Mouse (Mus musculus): ENCODE measurements around the gene Prrx2.
A peak's percentile ranks its signal among the peaks of the same experiment; 100 is the strongest.

Gene Prrx2

DNA sequence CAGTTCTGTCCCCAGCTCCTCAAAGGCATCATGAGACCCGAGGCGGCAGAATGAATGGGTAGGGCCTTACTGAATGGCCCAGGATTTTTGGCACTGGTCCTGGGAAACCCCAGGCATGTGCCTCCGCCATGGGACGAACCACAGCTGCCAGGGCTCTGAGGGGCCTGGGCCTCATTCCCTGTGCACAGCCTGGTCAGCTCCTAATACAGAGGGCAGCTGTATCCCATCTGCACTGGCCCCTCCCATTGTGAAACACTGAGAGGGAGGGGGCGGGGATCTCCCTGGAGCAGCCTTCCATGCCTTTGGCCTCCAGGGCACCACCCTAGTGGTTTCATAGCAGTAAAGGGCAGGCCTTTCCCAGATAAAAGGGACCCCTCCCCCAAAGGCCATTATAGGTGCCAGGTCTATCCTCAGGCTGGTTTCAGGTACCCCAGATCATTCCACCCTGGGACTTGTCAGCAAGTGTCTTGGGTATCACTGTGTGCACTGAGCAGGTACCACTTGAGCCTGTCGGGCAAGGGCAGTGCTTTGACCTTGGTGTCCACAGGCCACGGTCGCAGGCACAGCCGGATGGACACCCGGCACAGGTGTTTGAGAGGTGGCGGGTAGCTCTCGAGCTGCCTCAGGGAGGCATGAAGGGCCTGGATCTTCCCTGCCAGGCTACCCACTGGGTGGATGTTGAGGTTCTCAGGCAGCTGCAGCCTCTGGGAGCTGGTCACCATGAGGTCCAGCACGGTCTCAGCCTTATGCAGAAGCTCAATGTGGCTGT, 11.2 kb upstream of the Prrx2 start:
- DNase-seq = peak; percentile 74

DNA sequence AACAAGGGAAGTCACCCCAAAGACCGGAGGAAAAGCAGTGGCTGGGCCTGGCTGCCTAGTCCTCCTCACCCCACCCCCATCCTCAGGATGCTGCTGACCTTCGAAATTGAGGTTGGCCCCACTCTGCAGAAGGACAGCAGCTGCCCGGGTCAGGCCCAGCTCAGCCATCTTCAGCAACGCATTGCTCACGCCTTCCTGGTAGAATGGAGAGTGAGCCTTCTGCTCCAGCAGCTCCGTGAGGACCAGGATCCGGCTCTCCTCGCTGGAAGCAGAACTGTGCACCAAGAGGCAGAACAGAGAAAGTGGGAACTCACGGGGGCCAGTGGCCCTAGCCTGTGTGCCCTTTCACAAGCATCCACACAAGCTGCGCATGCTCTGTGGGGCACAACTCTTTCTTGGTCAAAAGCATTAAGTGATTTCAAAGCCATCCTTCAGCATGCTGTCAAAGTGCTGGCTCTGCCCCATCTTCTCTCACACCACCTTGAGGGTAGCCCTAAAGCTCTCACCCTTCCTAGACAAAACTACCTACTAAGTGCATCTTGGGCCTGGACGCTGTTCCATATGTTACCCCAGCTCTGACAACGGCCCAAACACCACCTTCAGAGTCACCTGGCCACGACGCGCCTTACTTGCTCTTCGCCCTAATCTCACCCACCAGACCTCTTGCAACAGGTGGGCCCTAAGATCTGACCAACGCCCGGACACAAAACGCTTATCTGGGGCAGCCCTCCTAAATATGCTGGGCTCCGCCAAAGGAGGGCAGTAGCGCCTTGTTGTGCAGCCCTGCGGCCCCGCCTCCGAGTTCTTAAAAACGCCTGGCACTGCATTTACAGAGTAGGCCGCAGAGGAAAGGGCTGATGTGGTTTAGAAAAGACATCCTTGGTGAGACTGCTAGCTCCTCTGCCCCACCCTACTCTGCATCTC, 7.7 kb upstream of the Prrx2 start:
- DNase-seq = peak; percentile 61

DNA sequence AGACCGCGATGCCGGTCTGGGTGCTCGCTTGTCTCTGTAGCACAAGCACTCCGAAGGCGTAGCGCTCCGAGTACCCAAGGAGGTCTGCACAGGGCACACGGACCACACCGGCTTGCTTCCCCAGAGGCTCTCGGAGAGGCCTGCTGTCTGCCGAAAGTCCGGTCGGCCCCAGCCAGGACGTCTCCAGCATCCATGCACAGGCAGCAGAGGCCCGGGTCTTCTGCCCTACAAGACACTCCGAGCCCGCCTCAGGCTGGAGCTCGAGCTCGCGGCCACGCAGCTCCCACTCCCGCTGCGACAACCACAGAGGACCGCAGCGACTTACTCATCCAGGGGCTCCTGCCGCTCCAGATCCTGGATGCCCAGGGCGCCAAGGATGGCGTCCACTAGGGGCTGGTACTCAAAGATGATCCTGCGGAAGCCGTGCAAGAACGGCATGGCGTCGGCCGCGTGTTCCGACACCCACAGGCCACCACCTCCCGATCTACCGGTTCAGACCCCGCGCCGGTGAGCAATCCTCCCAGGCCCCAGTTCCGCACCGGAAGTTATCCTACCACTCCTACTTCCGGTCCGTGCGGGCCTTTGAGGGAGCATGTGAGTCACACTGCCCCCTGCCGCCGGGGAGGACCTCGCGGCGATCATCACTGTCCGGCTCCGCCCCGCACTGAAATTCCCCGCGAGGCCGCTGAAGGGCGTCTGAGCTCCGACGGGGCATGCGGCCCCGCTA, 6.9 kb upstream of the Prrx2 start:
- DNase-seq = peak; percentile 91

DNA sequence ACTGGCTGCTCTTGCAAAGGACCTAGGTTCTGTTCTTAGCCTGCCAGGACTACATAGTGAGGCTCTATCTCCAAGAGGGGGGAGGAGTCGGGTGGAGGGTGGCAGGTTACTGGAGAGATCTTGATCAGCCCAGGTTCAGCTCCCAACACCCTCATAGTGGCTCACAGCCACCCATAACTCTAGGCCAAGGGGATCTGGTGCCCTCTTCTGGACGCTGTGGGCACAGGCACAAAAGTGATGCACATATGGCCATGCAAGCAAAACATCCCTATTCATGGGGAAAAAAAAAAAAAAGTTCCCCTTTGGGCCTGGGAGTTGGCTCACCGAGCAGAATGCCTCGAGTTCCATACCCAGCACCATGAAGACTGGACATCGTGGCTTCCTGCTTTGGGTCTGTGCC, 5.5 kb upstream of the Prrx2 start:
- DNase-seq = no peak

DNA sequence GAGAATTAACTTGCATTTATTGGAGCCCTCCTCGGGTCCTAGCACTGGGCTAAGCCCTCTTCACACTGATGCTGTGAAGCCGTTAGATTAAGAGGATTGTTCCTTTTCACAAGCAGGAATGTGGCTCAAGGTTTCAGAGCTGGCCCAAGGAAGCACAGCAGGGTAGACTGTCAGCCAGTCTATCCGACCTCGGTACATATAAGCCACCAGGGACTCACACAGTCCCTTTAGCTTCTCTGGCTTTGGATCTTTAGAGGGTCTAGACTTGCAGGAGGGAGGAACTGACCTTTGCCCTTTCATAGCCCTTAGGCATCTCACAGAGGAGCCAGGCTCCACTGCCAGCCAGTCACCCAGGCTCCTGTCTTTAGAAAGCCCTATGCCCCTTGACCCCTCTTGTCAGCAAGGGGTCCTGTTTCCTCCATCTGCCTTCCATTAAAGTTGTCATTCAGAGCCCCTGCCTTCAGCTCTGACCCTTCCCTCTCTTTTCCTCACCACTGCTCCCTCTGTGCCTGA, 4.4 kb upstream of the Prrx2 start, which contains the start of gene Asb6:
Asb6 (minus strand) TSS at position 51 of the 513 bp plus-strand sequence.
- DNase-seq = no peak

DNA sequence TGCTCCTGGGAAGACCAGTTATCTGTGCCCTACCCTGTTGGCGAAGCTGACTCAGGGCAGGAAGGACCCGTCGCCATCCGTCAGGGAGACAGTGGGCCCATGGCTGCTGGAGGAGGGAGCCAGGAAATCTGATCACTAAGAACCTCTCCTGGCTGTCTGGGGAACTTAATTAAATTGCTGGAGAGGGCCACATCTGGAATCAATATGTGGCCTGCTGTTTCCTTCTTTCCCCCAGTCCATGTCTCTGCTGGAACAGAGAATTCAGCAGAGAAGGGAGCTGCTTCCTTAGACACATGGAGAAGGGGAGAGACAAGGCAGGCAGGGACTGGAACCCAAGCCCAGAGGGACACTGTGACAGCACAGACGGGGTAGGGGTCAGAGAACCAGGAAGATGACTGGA, 1.1 kb upstream of the Prrx2 start:
- DNase-seq = no peak

DNA sequence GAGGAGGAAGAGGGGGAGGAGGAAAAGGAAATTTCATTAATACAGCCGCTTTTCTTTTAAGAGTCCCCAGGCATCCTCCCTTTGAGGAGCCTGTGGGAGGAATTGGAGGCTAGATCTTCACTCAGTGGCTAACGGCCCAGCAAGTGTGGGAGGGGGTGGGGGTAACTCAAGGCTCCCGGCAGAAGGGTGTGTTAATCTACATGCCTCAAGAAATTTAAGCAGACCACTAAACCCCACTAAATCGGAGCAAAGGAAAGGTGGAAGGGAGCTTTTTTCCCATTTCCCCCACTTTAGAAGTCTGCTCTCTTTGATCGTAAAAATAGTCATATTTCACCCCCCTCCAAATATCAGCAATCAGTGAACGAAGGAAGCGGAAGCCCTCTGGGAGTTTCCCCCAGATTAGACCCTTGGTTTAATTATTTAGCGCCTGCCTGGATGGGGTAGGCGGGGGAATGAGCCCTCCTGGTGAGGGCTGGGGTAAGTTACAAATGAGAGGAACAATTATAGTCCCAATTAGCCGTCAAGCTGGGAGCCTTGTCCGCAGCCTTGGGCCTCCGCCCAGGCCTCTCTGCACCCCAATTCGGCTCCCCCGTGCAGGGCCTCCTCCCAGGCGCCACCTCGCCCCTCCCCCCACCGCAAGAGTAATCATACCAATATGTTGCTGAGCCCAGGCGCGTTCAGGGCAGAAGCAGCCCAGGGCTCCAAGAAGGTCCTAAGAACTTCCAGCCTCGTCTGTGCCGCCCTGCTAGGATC, 1.6 kb downstream of the Prrx2 start:
- no peak for DNase-seq

DNA sequence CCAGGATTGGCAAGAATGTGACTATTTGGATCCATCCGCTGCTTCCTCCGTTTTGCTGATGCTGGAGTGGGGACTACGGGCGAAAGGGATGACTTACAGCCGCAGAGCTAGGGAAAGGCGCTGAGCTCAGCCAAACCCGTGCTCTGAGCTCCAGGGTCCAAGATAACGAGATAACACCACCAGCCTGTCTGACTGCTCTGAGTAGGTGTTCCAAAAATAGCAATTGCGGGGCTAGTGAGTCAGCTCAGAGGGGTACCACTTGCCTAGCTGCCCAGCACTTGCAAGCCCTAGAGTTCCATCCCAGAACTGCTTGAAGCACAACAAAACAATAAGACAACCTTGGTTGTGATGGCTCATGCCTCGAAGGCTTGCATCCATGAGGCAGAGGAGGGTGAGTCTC, 7.8 kb downstream of the Prrx2 start:
- DNase-seq = no peak

DNA sequence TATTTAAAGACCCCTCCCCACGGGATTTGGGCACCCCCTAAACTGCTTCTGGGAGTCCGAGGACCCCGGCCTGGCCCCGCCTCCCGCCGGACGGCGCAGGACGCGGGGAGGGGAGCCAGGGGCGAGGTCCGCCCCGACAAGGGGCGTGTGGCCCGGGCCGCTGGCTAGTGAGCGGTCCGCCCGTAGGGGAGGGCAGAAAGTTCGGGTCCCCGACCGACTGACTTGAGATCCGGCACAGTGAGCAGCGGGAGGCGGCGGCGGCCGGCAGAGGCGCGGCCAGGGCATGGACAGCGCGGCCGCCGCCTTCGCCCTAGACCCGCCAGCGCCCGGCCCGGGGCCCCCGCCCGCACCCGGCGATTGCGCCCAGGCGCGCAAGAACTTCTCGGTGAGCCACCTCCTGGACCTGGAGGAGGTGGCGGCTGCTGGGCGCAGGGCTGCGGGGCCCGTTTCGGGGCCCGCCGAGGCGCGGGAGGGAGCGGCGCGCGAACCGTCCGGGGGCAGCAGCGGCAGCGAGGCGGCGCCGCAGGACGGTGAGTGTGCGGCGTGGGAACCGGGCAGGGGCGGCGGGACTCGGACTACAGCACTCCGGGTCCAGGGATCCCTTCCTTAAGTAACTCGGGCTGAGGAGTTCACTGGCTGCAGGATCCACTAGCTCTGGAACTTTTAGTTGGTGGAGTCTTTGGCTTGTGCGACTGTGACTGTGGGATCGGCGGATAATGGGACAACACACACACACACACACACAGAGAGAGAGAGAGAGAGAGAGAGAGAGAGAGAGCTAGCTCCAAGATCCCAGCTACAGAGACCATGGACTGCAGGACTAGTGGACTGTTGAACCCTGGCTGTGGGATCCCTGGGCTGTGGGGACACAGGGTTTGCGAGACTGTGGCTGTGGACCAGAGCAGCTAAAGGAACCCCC, 10.6 kb downstream of the Prrx2 start:
- no peak for DNase-seq

DNA sequence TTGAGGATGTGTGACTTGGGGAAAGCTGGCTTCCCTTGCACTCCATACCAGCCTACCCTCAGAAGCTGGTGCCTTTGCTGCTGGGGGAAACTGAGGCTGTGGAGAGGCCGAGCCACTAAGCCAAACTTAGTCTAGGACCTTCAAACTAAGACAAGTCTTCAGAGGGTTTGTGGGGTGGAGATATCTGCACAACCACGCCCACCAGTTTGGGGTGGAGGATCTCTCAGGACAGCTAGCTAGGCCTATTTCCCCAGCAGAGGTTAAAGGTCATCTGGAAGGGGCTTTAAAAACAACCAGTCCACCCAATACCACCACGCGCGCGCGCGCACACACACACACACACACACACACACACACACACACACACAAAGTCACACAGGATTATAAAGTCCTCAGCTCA, 11.5 kb downstream of the Prrx2 start:
- no peak for DNase-seq

DNA sequence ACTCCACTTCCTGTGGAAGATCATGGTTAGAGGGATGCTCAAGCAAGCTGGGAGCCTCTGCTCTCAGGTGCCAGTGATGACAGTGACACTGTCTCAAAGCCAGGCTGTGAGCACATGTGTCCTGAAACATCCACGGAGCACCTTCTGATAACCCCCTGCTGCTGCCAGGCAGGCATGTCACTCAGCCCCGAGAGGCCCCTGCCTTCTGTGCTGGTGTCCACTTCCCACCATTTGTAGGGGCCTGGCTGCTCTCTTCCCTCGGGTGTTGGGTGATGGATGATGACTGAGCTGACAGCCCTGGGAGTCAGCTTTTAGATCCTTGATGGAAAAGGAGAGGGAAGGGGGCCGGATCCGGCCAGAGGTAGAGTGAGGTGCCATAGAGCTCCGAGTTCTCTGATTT, 12.0 kb downstream of the Prrx2 start:
- DNase-seq = no peak

DNA sequence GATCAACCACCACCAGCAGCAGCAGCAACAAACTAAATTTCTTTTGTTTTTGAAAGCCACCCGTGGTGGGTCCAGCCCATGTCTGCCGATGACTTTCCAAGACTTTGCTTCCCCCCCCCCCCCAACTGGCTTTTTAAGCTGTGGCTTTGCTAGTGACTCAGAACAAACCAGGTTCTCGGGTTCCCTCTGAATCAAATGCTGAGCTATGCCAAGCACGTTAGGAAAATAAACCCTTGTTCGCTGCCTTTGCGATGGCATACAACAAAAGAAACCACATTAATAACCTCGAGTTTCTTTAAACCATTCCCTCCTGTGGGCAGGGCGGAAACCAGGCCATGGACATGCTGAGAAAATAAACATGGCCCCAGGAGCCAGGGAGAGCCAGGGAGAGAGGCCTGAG, 13.4 kb downstream of the Prrx2 start:
- no peak for DNase-seq

DNA sequence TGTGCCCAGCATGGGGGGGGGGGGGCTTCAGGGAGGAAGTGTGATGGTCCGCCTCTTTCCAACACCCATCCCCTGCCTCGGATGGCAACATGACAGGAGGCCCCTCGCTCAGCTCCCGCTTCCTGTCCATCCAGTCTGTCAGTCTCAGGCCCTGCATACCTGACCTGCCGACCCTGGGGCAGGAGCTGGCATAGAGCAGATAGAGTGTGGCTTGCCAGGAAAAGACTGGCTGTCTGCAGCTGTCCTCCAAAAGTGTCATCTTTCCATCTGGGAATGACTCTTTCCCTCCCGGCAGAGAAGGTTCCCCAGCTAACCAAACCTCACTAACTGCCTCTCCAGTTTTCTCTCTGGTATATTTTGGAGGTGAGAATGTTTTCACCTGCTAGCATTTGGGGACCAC, 15.8 kb downstream of the Prrx2 start:
- no peak for DNase-seq

DNA sequence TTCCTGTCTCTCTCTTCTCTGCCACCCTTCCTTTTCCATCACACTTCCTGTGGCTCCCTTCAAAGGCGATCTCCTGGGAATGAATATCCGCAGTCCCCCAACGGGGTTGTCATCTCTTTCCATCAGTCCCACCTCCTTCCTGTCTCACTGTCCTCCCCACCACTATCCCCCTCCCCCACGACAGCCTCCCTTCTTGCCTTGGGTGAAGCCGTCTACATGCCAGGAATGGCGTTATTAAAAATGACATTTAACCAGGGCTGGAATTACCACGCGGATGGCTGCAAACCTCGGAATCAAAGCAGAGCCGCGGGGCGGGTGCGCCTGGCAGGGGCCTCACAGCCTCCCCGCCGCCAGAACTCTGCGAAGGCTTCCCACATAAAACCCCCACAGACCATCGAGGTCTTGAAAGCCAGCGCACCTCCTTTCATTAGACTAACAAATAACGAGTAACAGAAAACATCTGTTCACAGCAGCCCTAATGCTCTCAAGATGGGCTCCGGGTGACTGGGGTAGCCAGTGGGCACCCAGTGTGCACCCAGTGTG, 18.1 kb downstream of the Prrx2 start:
- DNase-seq = no peak

DNA sequence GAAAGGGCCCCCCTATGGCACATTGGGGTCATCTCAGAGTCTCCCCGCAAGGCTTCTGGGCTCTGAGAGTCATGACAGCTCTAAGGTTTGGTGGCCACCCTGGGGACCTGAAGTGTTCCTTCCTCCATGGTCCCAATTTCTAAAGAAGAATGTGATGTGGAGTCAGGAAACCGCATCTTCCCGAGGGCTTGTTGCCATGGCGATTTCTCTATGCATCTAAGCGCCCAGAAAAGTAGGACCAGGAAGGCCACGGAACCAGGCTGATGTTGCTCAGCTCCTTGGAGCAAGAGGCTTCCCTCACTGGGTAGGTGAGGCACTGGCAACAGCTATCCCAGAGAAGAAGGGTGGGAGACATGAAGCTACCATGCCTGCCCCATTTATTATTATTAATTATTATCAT, 22.3 kb downstream of the Prrx2 start:
- no peak for DNase-seq

DNA sequence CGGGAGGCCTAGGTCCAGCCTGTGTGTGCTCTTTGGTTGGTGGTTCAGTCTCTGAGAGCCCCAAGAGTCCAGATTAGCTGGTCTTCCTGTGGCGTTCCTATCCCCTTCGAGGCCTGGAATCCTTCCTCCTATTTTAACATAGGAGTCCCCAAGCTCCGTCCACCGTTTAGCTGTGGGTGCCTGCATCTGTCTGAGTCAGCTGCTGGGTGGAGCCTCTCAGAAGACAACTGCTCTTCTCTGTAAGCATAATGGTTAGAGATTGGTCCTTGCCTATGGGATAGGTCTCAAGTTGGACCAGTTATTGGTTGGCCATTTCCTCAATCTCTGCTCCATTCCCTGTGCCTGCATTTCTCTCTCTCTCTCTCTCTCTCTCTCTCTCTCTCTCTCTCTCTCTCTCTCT, 25.0 kb downstream of the Prrx2 start:
- DNase-seq = no peak

DNA sequence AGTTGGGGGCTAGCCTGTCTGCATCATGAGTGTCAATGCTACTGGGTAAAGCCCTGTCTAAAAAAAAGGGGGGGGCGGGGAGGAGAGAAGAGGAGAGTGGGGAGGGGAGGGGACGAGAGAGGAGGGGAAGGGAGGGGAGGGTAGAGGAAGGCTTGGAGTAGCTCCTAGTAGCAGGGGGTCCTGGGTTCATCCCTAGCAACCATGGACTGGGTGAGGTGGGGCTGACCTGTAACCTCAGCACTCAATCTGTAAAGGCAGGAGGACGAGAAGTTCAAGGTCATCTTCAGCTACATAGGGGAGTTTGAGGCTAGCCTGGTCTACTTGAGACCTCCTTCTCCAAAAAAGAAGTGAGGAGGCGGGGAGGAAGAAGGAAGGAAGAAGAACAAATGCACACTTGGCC, 27.3 kb downstream of the Prrx2 start:
- no peak for DNase-seq

DNA sequence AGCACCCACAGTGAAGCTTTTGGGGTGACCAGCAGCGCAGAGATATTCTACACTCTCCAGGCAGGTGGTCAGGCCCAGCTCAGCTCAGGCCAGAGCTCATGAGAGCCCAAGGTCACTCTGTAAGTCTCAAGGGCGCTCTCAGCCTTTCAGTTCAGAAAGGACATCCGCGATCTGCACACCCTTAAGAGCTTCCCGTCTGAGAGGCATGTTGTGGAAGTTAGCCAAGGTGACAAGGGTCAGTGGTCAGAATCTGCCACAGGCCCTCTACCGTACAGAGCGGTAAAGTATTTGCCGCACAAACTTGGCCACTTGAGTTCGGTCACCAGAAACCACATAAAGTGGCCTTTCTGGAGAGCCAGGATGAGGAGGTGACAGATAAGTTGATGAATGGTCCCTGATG, 28.8 kb downstream of the Prrx2 start:
- DNase-seq = no peak

DNA sequence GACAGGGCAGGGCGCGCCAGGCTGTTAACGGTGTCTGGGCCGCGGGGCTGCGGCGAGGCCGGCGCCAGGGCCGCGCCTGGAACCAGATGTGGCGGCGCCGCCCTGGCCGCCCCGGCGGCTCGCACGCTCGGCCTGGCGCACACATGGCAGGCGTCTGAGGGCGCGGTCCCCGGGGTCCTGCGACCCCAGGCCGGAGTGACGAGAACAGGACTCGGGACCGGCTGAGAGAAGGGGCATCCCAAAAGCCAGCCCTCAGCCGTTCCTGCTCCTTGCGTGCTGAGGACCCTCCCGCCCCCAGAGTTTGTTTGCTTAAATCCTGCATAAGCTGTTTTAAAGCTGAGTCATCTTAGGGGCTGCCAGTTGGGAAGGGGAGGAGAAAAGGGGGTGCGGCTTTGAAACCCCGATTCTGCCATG, 30.2 kb downstream of the Prrx2 start:
- DNase-seq = no peak

DNA sequence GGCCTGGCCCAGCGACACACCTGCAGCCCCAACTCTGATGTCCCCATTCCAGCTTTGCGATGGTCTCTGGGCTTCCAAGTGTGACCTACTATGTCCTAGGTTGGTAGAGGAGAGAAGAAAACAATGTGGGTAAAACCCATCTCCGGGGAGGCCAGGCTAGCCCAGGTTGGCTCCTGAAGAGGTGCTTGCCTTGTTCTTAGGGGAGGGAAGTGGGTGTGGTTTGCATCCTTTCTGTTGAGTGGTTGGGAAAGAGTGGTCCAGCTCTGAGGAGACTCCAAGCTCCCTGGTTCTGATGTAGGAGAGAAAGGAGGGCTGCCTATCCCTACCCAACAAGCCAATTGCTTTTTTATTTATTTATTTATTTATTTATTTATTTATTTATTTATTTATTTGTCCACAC, 30.7 kb downstream of the Prrx2 start:
- no peak for DNase-seq

DNA sequence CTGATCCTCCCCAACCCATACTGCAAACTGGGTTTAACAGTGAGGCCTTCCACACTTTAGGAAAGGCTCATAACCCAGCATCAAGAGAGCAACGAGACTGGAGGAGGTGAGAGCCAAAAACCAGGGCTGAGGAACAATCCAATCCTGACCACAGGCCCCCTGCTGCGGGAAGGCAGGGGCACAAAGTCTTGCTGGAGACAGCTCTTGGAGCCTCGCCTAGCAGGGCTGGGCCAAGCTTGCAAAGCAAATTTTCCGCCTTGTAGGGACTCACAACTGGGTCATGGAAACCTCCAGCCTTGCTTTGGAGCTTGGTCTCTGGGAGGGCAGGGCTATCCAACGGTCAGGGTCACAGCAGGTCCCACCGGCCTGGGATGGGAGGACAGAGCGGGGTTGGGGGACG, 36.1 kb downstream of the Prrx2 start:
- DNase-seq = peak; percentile 33

Data from layer of hippocampus, adult 9-11 months (tissue).